In genomic region chr6:88044577-88045405, GRCm38 (mm10) we compare ENCODE assay signal across 8 mouse cellular contexts. TPM values are rescaled to one million over a fixed set of nuclear protein-coding genes. Genes with fewer than 3 reads are reported as not detected.
DNase-seq lines count a peak whose midpoint lies in the region; ATAC-seq and TF ChIP-seq lines count a peak whose summit lies in the region.

Gene Rab7, minus strand, starts transcription at chr6:88045270.

- peak within 1 kb of the TSS; percentile 95 for H3K27ac ChIP-seq in hindbrain, embryonic 10.5 days
- peak within 1 kb of the TSS; percentile 92 for H3K27ac ChIP-seq in lung, postnatal 0 days (ENCODE audit: low read length)

- no peak for TF ChIP-seq CTCF in lung, postnatal 0 days (IDR thresholded peaks at IDR 0.05)

- H3K36me3 ChIP-seq in hindbrain, embryonic 10.5 days: peaks cover 2% of the 10 kb centered on the region
- no peaks in the 10 kb centered on the region for H3K36me3 ChIP-seq in lung, postnatal 0 days (ENCODE audit: insufficient read depth, low read length)

- TF ChIP-seq EP300 in lung, postnatal 0 days (IDR thresholded peaks at IDR 0.05): no peak; the same call in 1 of the 2 replicates

- peak; percentile 96 for DNase-seq in MN1 (ENCODE audit: low spot score)
- DNase-seq in cerebellum, adult 9-10 months: peak; percentile 95
- DNase-seq in hindbrain, embryonic 10.5 days (ENCODE audit: low spot score): peak; percentile 95
- peak; percentile 97 for DNase-seq in layer of hippocampus, adult 9-11 months
- peak; percentile 98 for DNase-seq in lung, postnatal 0 days (ENCODE audit: low spot score)
- peak; percentile 93 for DNase-seq in ovary, postnatal 14 days (ENCODE audit: low spot score)
- DNase-seq in thymus, postnatal 14 days: peak; percentile 93

- H3K4me3 ChIP-seq in hindbrain, embryonic 10.5 days: peak within 1 kb of the TSS; percentile 96
- H3K4me3 ChIP-seq in lung, postnatal 0 days (ENCODE audit: low read depth, low read length): peak within 1 kb of the TSS; percentile 93

- 1% methylated on average over 74 of the region's 82 CpGs for WGBS in hindbrain, embryonic 10.5 days
- under 1% methylated on average over 50 of the region's 82 CpGs for WGBS in lung, postnatal 0 days

- peak; percentile 97 for ATAC-seq in frontal cortex, adult (ENCODE audit: low TSS enrichment)
- peak; percentile 99 for ATAC-seq in lung, postnatal 0 days

- peaks cover 23% of the 10 kb centered on the region for H3K27me3 ChIP-seq in hindbrain, embryonic 10.5 days (ENCODE audit: insufficient read depth, poor library complexity, severe bottlenecking)
- H3K27me3 ChIP-seq in lung, postnatal 0 days (replicated peaks; ENCODE audit: insufficient read depth, low read length): no peaks in the 10 kb centered on the region

- no peaks in the 10 kb centered on the region for H3K9me3 ChIP-seq in hindbrain, embryonic 10.5 days
- H3K9me3 ChIP-seq in lung, postnatal 0 days (ENCODE audit: low read length): no peaks in the 10 kb centered on the region

- H3K4me2 ChIP-seq in lung, postnatal 0 days (replicated peaks; ENCODE audit: low read depth, low read length): peak within 1 kb of the TSS; percentile 78

- peaks cover 25% of the 10 kb centered on the region for H3K4me1 ChIP-seq in hindbrain, embryonic 10.5 days (replicated peaks)
- peaks cover 9% of the 10 kb centered on the region; the same call in 1 of the 2 replicates for H3K4me1 ChIP-seq in lung, postnatal 0 days (ENCODE audit: insufficient read depth, low read depth, low read length)

- H3K9ac ChIP-seq in lung, postnatal 0 days (replicated peaks; ENCODE audit: low read depth): peak within 1 kb of the TSS; percentile 98

RNA-seq across cellular contexts. Expression of gene Rab7, which starts in this region (rescaled TPM):
- polyA plus RNA-seq in hindbrain, embryonic 10.5 days (2016; fragmentation: Nextera tagmentation; extraction: Ambion mirVana): 208 and 238 TPM in 2 replicates
- 242 and 253 TPM in 2 replicates for polyA plus RNA-seq in lung, postnatal 0 days (2015; fragmentation: Nextera tagmentation; extraction: Ambion mirVana)

Comparison
In these comparisons a context has a peak if more than half of its experiments do, and no peak if none do; other contexts are left out.
1. Peak in every context shown above with its lines: DNase-seq, ATAC-seq, H3K4me3 ChIP-seq and H3K27ac ChIP-seq.